Mouse (Mus musculus) kidney, adult 2 months (tissue): Measurements from ENCODE around the gene BC117090. TPM values are rescaled to one million over a fixed set of nuclear protein-coding genes. Genes with fewer than 3 reads are reported as not detected.
"Not testable (repeated sequence)": the region's sequence is repeated elsewhere in the genome, so short reads cannot be mapped to it uniquely, and the experiment has no call there.

ENCODE experiments used
- DNase-seq: peaks from one replicate; pipeline ENCODE4 v3.0.0; 2021
- H3K27ac ChIP-seq: fragments of 200-500 bp; 2 replicates; pipeline ENCODE4 v1.5.1; 2012; ENCODE audit warnings: low read depth, low read length, control low read depth, inconsistent platforms; ENCODE audit not compliant: insufficient read depth
- H3K27me3 ChIP-seq: fragments of 200-500 bp; replicated peaks from 2 replicates; pipeline ENCODE4 v1.6.1; 2012; ENCODE audit warnings: mild to moderate bottlenecking, moderate library complexity, low read length, inconsistent platforms; ENCODE audit not compliant: control insufficient read depth, insufficient read depth
- H3K36me3 ChIP-seq: fragments of 200-500 bp; 2 replicates; pipeline ENCODE4 v1.6.1; 2012; ENCODE audit warnings: mild to moderate bottlenecking, moderate library complexity, low read length, inconsistent platforms; ENCODE audit not compliant: control insufficient read depth, insufficient read depth
- H3K4me1 ChIP-seq: fragments of 200-500 bp; 2 replicates; pipeline ENCODE4 v1.6.1; 2011; ENCODE audit warnings: low read length; ENCODE audit not compliant: control insufficient read depth, insufficient read depth
- H3K4me3 ChIP-seq: fragments of 200-500 bp; 2 replicates; pipeline ENCODE4 v1.5.1; 2011; ENCODE audit warnings: mild to moderate bottlenecking, low read depth, low read length, control low read depth; ENCODE audit not compliant: insufficient read depth
- CTCF ChIP-seq: fragments of 200-500 bp; conservative IDR thresholded peaks from 2 replicates; pipeline ENCODE4 v1.5.1; 2011; ENCODE audit warnings: low read depth, mild to moderate bottlenecking, control low read depth, low read length, moderate library complexity, mixed read lengths; ENCODE audit not compliant: insufficient read depth, insufficient read length
- POLR2A ChIP-seq: fragments of 200-500 bp; IDR thresholded peaks from one replicate; pipeline ENCODE4 v1.6.1; 2011; ENCODE audit warnings: low read depth, low read length, control low read depth
- WGBS: fragments of 180-500 bp; shearing (Covaris S2); methylation state at CpG from one replicate; pipeline ENCODE4 v1.1.7; 2018; 5-methylcytosine and 5-hydroxymethylcytosine counted together
- polyA plus RNA-seq: library from polyadenylated mRNA; depleted of rRNA; stranded (reverse); fragments of >200 nt; gene quantifications from 2 replicates; pipeline ENCODE4 v1.2.3, GENCODE M21; 2012; rRNA removed

BC117090 gene
- polyA plus RNA-seq = not detected in 2 replicates

- Histone ChIP-seq H3K36me3 (no peaks in the 10 kb centered on the region), H3K27ac (no peak within 1 kb of the TSS), H3K27me3 (no peaks in the 10 kb centered on the region), H3K4me1 (no peaks in the 10 kb centered on the region), H3K4me3 (no peak within 1 kb of the TSS)
- WGBS = 81% methylated on average over 3 of the region's 3 CpGs
- no peak for DNase-seq
- TF ChIP-seq POLR2A = no peak
- TF ChIP-seq CTCF = no peak
Measured at GRCm38 (mm10) chr16:36334232-36334631, at the start of gene BC117090. BC117090 (minus strand) TSS chr16:36334332.

GRCm38 (mm10) chr16:36367648-36368047 is 33.5 kb upstream of the BC117090 start, which contains the start of gene BC100530:
BC100530 (minus strand) TSS chr16:36367748.
- not testable (repeated sequence) for H3K27ac ChIP-seq, H3K27me3 ChIP-seq, H3K4me1 ChIP-seq, H3K4me3 ChIP-seq, H3K36me3 ChIP-seq, DNase-seq
- 81% methylated on average over 3 of the region's 3 CpGs for WGBS

- H3K4me3 ChIP-seq = no peak overlapping the region
- TF ChIP-seq POLR2A (no peak), CTCF (no peak)
- DNase-seq = no peak
- WGBS = 48% methylated on average over 2 of the region's 2 CpGs
- no peak overlapping the region for H3K27ac ChIP-seq
- H3K36me3 ChIP-seq = no peaks in the 10 kb centered on the region
- no peaks in the 10 kb centered on the region for H3K27me3 ChIP-seq
- H3K4me1 ChIP-seq = no peaks in the 10 kb centered on the region
Measured at GRCm38 (mm10) chr16:36337171-36337570, 3.0 kb upstream of the BC117090 start.

GRCm38 (mm10) chr16:36319286-36319685 is 14.8 kb downstream of the BC117090 start:
- Histone ChIP-seq H3K36me3 (no peaks in the 10 kb centered on the region), H3K27me3 (no peaks in the 10 kb centered on the region), H3K4me1 (no peaks in the 10 kb centered on the region), H3K4me3 (no peak overlapping the region), H3K27ac (no peak overlapping the region)
- TF ChIP-seq CTCF = no peak
- TF ChIP-seq POLR2A = no peak
- DNase-seq = peak; percentile 67

GRCm38 (mm10) chr16:36316111-36316510 is 18.0 kb downstream of the BC117090 start:
- H3K27ac ChIP-seq, DNase-seq, H3K4me3 ChIP-seq, H3K4me1 ChIP-seq, H3K36me3 ChIP-seq, H3K27me3 ChIP-seq: not testable (repeated sequence)
- WGBS = 80% methylated on average over 6 of the region's 6 CpGs

GRCm38 (mm10) chr16:36307631-36308030 is 26.5 kb downstream of the BC117090 start:
- Histone ChIP-seq H3K4me1 (no peaks in the 10 kb centered on the region), H3K27me3 (no peaks in the 10 kb centered on the region), H3K27ac (no peak overlapping the region), H3K36me3 (no peaks in the 10 kb centered on the region), H3K4me3 (no peak overlapping the region)
- DNase-seq = no peak
- no peak for TF ChIP-seq POLR2A
- TF ChIP-seq CTCF = no peak
- WGBS = 76% methylated on average over 4 of the region's 4 CpGs

- Histone ChIP-seq H3K4me3 (no peak overlapping the region), H3K4me1 (no peaks in the 10 kb centered on the region), H3K27me3 (no peaks in the 10 kb centered on the region), H3K36me3 (no peaks in the 10 kb centered on the region), H3K27ac (no peak overlapping the region)
- DNase-seq = no peak
- 86% methylated on average over 4 of the region's 4 CpGs for WGBS
- no peak for TF ChIP-seq POLR2A
- no peak for TF ChIP-seq CTCF
Measured at GRCm38 (mm10) chr16:36289140-36289539, 45.0 kb downstream of the BC117090 start.

GRCm38 (mm10) chr16:36276796-36277195 is 57.3 kb downstream of the BC117090 start, which contains the start of gene Stfa1:
Stfa1 (plus strand) TSS chr16:36276951.
- WGBS = 85% methylated on average over 4 of the region's 4 CpGs
- H3K27me3 ChIP-seq, DNase-seq, H3K27ac ChIP-seq, H3K4me1 ChIP-seq, H3K4me3 ChIP-seq, H3K36me3 ChIP-seq: not testable (repeated sequence)

Other genes with a start within 250 kb of the BC117090 start
- gene Csta1, start 203.1 kb downstream of the BC117090 start, polyA plus RNA-seq = not detected in 2 replicates
- gene Stfa2l1, start 177.5 kb downstream of the BC117090 start, polyA plus RNA-seq = not detected in 2 replicates
- not detected in 2 replicates for gene Gm5483, start 150.1 kb downstream of the BC117090 start, polyA plus RNA-seq
- not detected in 2 replicates for gene Gm5416, start 123.9 kb downstream of the BC117090 start, polyA plus RNA-seq
- 0.50 TPM in 1 of 2 replicates, not detected in the other for gene 2010005H15Rik, start 112.9 kb downstream of the BC117090 start, polyA plus RNA-seq
- not detected in 2 replicates for gene Stfa1, start 57.4 kb downstream of the BC117090 start, polyA plus RNA-seq
- gene BC100530, start 33.4 kb upstream of the BC117090 start, polyA plus RNA-seq = not detected in 2 replicates
- not detected in 2 replicates for gene Stfa2, start 74.1 kb upstream of the BC117090 start, polyA plus RNA-seq
- not detected in 2 replicates for gene Stfa3, start 121.1 kb upstream of the BC117090 start, polyA plus RNA-seq
- 17.6 and 26.3 TPM in 2 replicates for gene Casr, start 227.8 kb upstream of the BC117090 start, polyA plus RNA-seq